Mouse (Mus musculus) heart, adult 9 months (tissue): ENCODE data around the gene Tgif1.

ENCODE experiments used
- DNase-seq, 2 experiments: peaks; one replicate each; pipeline ENCODE4 v3.0.0; 2022; ENCODE audit warnings: low spot score in 2 of 2

The Tgif1 gene

GRCm38 (mm10) chr17:70853436-70853905, at the start of gene Tgif1:
Gene Tgif1 (minus strand): TSS chr17:70853546.
- peak; percentile 54 to 60 for DNase-seq

DNA sequence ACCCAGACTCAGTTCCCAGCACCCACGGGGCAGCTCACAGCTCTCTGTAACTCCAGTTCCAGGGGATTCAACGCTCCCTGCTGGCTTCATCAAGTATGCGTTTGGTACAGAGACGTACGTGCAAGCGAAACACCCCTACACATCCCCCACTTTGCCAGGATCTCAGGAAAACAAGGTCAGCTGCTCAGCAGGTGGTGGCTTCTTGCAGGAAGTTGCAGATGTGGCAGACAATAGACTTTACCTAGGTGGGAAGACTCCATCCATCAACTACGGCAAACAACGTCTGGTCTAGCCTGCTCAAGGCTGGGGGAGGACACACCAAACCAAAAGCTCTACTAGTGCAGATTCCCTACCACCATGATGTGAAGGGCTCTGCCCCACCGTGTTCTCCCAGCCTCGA, 47.3 kb upstream of the Tgif1 start:
- no peak for DNase-seq

GRCm38 (mm10) chr17:70899642-70900041, 46.3 kb upstream of the Tgif1 start:
- DNase-seq = no peak

GRCm38 (mm10) chr17:70894867-70895266, 41.5 kb upstream of the Tgif1 start:
- DNase-seq = no peak

GRCm38 (mm10) chr17:70893151-70893550, 39.8 kb upstream of the Tgif1 start:
- no peak for DNase-seq

GRCm38 (mm10) chr17:70892288-70893096, 39.1 kb upstream of the Tgif1 start:
- no peak for DNase-seq

- DNase-seq = no peak
These were observed 37.2 kb upstream of the Tgif1 start for GRCm38 (mm10) chr17:70890571-70890970.

GRCm38 (mm10) chr17:70888657-70889056, 35.3 kb upstream of the Tgif1 start:
- DNase-seq = no peak

GRCm38 (mm10) chr17:70887848-70888247, 34.5 kb upstream of the Tgif1 start:
- DNase-seq = no peak

- DNase-seq = no peak
These were observed 33.5 kb upstream of the Tgif1 start for GRCm38 (mm10) chr17:70886641-70887391.

- no peak for DNase-seq
These were observed 32.5 kb upstream of the Tgif1 start for GRCm38 (mm10) chr17:70885868-70886267.

DNA sequence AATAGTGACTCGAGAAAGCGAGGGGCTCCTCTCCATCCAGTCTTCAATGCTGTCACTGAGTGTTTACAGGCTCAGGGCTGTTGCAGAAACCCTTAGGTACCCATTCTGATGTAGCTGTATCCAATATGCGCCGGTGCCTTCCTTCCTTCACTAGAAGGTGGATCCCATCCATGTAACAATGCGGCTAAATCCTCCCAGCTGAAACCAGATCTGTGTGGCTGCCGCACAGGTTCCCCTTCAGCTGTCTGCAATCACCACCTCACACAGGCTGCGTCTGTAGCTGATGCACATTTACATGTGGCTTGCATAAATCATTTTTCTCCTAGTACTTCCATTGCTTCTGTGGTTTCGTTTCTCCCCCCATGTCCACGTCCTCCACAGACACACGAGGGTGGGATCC, 28.6 kb upstream of the Tgif1 start:
- no peak for DNase-seq

DNA sequence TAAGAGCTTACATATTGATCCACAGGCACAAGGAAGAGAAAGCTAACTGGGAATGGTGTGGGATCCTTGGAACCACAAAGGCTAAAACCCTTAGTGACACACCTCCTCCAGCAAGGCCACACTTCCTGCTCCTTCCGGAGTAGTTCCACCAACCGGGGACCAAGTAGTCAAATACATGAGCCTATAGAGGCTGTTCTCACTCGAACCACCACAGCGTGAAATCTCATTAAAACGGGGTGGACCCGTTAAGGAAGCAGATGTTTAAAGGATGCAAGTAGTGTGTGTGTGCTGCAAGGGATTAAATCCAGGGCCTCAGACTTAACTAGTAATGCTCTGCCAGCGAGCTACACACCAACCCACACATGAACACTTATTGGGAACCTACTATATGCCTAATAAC, 27.8 kb upstream of the Tgif1 start:
- peak in 1 of 2 experiments; percentile 35 for DNase-seq

- no peak for DNase-seq
These were observed 24.9 kb upstream of the Tgif1 start for GRCm38 (mm10) chr17:70878237-70878636.

DNA sequence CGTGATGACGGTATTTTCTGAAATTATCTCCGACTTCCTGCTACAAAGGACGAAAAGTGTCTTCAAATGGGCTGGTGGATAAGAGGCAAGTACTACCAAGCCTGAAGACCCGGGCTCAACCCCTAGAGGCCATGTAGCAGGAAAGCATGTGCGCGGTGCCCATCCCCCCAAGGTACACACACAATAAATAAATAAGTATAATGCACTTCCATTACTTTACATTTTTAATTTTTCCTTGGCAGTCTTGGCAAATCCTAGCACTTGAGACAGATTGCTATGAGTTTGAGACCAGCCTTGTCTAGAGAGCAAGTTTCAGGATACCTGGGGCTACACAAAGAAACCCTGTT, 20.4 kb upstream of the Tgif1 start:
- DNase-seq = no peak

DNA sequence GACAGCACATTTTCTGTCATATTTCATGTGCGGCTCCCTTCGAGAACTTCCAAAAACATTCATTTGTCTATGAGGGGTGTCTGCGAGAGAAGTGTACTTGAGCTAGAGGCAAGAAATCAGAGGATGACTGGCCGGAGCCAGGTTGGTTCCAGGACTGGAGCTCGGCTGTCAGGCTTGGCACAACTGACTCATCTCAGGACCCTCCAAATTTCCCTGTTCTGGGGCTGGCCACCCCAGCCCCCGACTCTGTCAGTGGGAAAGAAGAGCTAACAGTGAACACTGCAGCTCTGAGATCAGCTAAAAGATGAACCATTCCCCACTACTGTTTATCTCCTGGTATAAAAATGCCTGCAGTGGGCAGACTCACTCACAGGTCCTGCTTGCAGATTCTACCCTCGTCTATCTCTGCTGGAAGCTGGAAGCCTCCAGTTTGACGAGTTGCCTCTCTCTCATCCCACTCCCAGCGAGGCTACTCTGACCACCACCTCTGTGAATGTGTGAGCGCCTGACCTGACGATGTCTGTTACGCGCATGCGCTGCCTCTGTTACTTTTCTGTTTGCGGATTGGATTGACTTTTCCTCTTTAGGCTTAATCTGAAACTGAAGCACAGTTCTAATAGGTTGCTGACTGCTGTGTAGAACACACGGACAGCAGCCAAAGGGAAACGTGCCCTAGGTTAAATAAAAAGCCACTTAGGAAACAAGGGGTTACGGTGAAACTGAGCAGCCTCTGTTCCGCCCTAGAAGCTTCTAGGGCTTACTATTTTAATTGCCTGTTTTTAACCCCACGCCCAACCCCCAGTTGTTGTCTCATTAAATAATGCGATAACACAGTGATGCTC, 19.8 kb upstream of the Tgif1 start:
- no peak for DNase-seq

DNA sequence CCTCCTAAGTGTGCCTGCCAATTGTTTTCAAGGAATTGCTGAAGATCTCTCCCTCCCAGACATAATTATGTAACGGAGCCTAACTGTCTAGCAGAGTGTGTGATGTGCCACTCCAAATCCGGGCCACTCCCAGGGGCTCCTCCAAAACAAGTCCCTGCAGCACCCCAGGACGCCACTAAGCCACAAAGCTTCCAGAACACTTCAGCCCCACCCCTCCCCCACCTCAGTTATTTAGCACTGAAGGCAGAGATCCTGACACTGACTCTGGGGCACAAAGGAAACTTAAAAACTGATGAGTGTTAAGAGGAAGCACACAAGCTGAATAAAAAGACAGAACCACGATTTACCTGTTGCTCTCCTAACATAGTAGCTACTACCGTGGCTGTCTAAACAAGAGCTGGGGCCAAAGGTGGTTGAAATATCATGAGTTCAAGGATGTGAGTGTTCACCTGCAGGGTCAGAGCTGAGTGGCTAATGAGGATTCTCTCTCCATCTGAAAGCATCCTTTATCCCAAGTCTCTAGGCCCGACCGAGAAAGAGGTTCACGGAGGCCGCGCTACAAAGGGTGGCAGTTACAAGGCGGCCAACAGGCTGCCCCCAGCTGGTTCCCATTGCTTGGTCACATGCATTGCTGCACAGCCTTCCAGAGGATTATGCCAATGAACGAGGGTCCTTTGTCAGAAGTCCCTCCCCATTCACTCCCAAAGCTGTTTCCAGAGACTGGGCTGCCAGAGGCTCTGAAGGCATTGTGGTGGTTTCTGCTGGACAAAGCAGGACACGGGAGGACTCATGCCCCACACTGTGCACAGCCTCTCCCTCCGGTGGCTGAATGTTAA, 19.0 kb upstream of the Tgif1 start:
- no peak for DNase-seq

DNA sequence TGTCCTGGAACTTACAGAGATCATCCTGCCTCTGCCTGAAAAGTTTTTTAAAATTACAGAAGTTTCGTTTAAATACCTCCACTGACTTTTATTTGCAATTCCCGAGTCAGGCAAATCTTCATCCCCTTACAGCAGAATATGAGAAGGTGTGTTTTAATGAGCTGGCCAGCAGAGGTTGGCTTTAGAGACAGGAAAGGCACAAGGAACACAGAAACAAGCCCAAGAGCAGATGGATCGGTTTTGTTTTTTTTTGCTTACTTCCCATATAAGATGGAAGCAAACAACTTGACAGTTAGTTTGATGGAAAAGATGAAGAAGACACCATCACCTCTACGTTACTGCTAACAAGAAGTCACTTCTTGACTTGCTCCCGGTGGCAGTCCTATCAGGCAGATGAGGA, 18.3 kb upstream of the Tgif1 start:
- no peak for DNase-seq

DNA sequence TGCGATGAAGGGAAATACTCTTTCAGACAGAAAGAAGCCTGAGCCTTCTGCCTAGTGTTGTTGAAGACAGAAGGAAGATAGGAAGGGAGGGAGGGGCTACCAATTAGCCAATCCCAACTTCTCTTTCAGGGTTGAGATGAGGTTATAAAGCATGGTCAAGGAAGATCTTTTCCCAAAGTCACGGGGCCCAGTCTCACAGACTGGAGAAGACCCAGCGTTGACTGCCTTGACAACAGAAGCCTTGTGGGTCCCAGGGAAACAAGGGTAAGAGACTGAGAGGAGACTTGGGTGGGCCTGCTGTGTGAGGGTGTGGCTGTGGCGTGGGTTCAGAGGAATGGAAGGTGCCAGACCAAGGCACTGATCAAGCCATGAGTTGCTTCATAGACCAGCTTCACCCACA, 17.2 kb upstream of the Tgif1 start:
- no peak for DNase-seq

DNA sequence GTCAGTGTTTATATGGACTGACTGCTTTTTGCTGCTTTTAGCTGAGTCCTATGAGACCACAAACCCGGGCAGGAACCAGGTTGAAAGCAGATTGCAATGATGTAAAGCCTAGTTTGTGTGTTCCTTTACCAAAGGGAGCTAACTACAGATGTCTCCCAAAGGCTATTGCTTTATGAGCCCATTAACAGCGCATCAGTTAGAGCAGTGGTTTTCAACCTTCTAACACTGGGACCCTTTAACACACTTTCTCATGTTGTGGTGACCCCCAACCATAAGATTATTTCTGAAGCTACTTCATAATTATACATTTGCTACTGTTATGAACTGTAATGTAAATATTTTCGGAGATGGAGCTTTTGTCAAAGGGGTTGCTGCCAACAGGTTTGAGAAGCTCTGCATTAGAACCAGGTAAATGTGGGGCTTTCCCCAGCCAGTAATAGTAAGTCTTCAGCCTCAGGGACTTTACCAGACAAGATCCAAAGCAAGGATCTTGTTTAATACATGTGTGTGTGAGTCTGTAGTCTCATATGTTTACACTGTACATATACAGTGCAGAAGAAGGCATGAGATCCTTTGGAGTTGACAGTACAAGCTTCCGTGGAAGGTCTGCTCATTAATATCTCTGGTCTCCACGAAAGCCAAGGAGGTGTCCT, 15.4 kb upstream of the Tgif1 start:
- DNase-seq = no peak
